8 mouse cellular contexts compared by ENCODE assay signal in the genomic region with DNA sequence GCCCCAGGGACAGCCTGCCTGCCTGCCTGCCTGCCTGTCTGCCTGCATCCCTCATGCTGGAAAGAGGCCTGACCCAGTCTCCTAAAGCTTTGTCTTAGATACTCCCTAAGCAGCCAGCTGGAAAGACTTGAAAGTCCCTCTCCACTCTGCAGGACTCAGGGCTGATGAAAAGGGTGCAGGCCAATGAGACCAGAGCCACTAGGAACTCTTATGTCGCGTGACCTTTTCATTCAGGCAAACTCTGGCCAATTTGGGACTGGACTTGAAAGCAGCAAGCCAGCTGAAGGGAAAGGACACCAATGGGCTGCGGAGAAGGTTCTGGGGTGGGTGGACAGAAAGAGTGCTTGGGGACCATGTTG. TPM values are rescaled to one million over a fixed set of nuclear protein-coding genes. Genes with fewer than 3 reads are reported as not detected.
A peak's percentile ranks its signal among the peaks of the same experiment; 100 is the strongest.
DNase-seq lines count a peak whose midpoint lies in the region; ATAC-seq lines count a peak whose summit lies in the region.

No protein-coding gene starts in this region.

- no peak overlapping the region for H3K9ac ChIP-seq in forebrain, embryonic 16.5 days (replicated peaks; ENCODE audit: low read depth, low read length)
- H3K9ac ChIP-seq in lung, embryonic 16.5 days (ENCODE audit: low read length): 0 out of 2 replicates have a peak overlapping the region, but pooled peaks have one; percentile 1
- H3K9ac ChIP-seq in hindbrain, embryonic 13.5 days: peak overlapping the region; percentile 26; the same call in 1 of the 2 replicates
- no peak overlapping the region for H3K9ac ChIP-seq in neural tube, embryonic 14.5 days (replicated peaks; ENCODE audit: low read depth, low read length)

- peaks cover 86% of the 10 kb centered on the region for H3K4me1 ChIP-seq in forebrain, embryonic 10.5 days
- H3K4me1 ChIP-seq in forebrain, embryonic 16.5 days (replicated peaks; ENCODE audit: control insufficient read depth, insufficient read depth, low read length): peaks cover 60% of the 10 kb centered on the region
- peaks cover 73% of the 10 kb centered on the region for H3K4me1 ChIP-seq in lung, embryonic 16.5 days (replicated peaks; ENCODE audit: control insufficient read depth, insufficient read depth, low read length)
- peaks cover 70% of the 10 kb centered on the region for H3K4me1 ChIP-seq in hindbrain, embryonic 13.5 days (replicated peaks)
- H3K4me1 ChIP-seq in neural tube, embryonic 14.5 days (ENCODE audit: control insufficient read depth, insufficient read depth, low read length): peaks cover 21% of the 10 kb centered on the region

- peaks cover 31% of the 10 kb centered on the region for H3K36me3 ChIP-seq in forebrain, embryonic 10.5 days (replicated peaks)
- H3K36me3 ChIP-seq in forebrain, embryonic 16.5 days (ENCODE audit: control insufficient read depth, insufficient read depth): no peaks in the 10 kb centered on the region
- no peaks in the 10 kb centered on the region for H3K36me3 ChIP-seq in lung, embryonic 16.5 days (ENCODE audit: control insufficient read depth, insufficient read depth, low read length)
- peaks cover 8% of the 10 kb centered on the region; the same call in 1 of the 2 replicates for H3K36me3 ChIP-seq in hindbrain, embryonic 13.5 days
- H3K36me3 ChIP-seq in neural tube, embryonic 14.5 days (ENCODE audit: control insufficient read depth, insufficient read depth, low read length): no peaks in the 10 kb centered on the region

- H3K9me3 ChIP-seq in forebrain, embryonic 10.5 days: no peaks in the 10 kb centered on the region
- H3K9me3 ChIP-seq in forebrain, embryonic 16.5 days (ENCODE audit: control insufficient read depth, low read length): no peaks in the 10 kb centered on the region
- no peaks in the 10 kb centered on the region for H3K9me3 ChIP-seq in lung, embryonic 16.5 days (ENCODE audit: control insufficient read depth, low read length)
- no peaks in the 10 kb centered on the region for H3K9me3 ChIP-seq in hindbrain, embryonic 13.5 days
- no peaks in the 10 kb centered on the region for H3K9me3 ChIP-seq in neural tube, embryonic 14.5 days (ENCODE audit: control insufficient read depth, low read length)

- H3K27ac ChIP-seq in forebrain, embryonic 10.5 days: peak overlapping the region; percentile 79
- H3K27ac ChIP-seq in forebrain, embryonic 16.5 days (ENCODE audit: low read length): no peak overlapping the region; the same call in 1 of the 2 replicates
- H3K27ac ChIP-seq in lung, embryonic 16.5 days (ENCODE audit: low read length): peak overlapping the region; percentile 48
- peak overlapping the region; percentile 69 for H3K27ac ChIP-seq in hindbrain, embryonic 13.5 days
- H3K27ac ChIP-seq in neural tube, embryonic 14.5 days (ENCODE audit: low read depth, low read length): 0 out of 2 replicates have a peak overlapping the region, but pooled peaks have one; percentile 39

- intact Hi-C loops in gastrocnemius, postnatal 14 days (cut with DNase I; ENCODE audit: low total_unique reads): no loop called here

- H3K27me3 ChIP-seq in forebrain, embryonic 10.5 days (ENCODE audit: poor library complexity, severe bottlenecking): no peaks in the 10 kb centered on the region
- H3K27me3 ChIP-seq in forebrain, embryonic 16.5 days (replicated peaks; ENCODE audit: control insufficient read depth, insufficient read depth, low read length): no peaks in the 10 kb centered on the region
- no peaks in the 10 kb centered on the region for H3K27me3 ChIP-seq in lung, embryonic 16.5 days (ENCODE audit: control insufficient read depth, insufficient read depth, low read depth, low read length)
- H3K27me3 ChIP-seq in hindbrain, embryonic 13.5 days: no peaks in the 10 kb centered on the region
- H3K27me3 ChIP-seq in neural tube, embryonic 14.5 days (ENCODE audit: control insufficient read depth, insufficient read depth, low read length): no peaks in the 10 kb centered on the region

- DNase-seq in forebrain, embryonic 10.5 days (ENCODE audit: extremely low spot score, low spot score): no peak
- no peak for DNase-seq in lung, adult 18-20 months
- no peak for DNase-seq in spleen, adult 12 weeks (ENCODE audit: low spot score)
- no peak for DNase-seq in gastrocnemius, postnatal 14 days

- WGBS in forebrain, embryonic 10.5 days: 51% methylated on average over 3 of the region's 3 CpGs
- 41% methylated on average over 3 of the region's 3 CpGs for WGBS in forebrain, embryonic 16.5 days
- 77% methylated on average over 3 of the region's 3 CpGs for WGBS in lung, embryonic 16.5 days
- 58% methylated on average over 3 of the region's 3 CpGs for WGBS in hindbrain, embryonic 13.5 days
- 58% methylated on average over 3 of the region's 3 CpGs for WGBS in neural tube, embryonic 14.5 days

- H3K4me3 ChIP-seq in forebrain, embryonic 10.5 days: no peak overlapping the region
- no peak overlapping the region for H3K4me3 ChIP-seq in forebrain, embryonic 16.5 days (replicated peaks; ENCODE audit: low read length)
- no peak overlapping the region for H3K4me3 ChIP-seq in lung, embryonic 16.5 days (ENCODE audit: low read length)
- H3K4me3 ChIP-seq in hindbrain, embryonic 13.5 days: no peak overlapping the region
- H3K4me3 ChIP-seq in neural tube, embryonic 14.5 days (ENCODE audit: low read depth, low read length): no peak overlapping the region

- ATAC-seq in forebrain, embryonic 16.5 days: no peak
- no peak for ATAC-seq in lung, embryonic 16.5 days (ENCODE audit: low read depth)
- peak; percentile 16; the same call in 1 of the 2 replicates for ATAC-seq in hindbrain, embryonic 13.5 days (ENCODE audit: low FRiP score)
- ATAC-seq in neural tube, embryonic 14.5 days (ENCODE audit: low read depth): no peak

- no peak overlapping the region for H3K4me2 ChIP-seq in forebrain, embryonic 16.5 days (ENCODE audit: low read length)
- H3K4me2 ChIP-seq in lung, embryonic 16.5 days (ENCODE audit: low read depth, low read length): no peak overlapping the region
- H3K4me2 ChIP-seq in hindbrain, embryonic 13.5 days: no peak overlapping the region
- H3K4me2 ChIP-seq in neural tube, embryonic 14.5 days (ENCODE audit: low read depth, low read length): no peak overlapping the region

RNA-seq across cellular contexts. Expression of gene Nuak1, which starts 47.7 kb away (rescaled TPM):
- 2.1 and 2.4 TPM in 2 replicates for polyA plus RNA-seq in forebrain, embryonic 10.5 days (2016; fragmentation: Nextera tagmentation; extraction: Ambion mirVana)
- polyA plus RNA-seq in forebrain, embryonic 16.5 days (2015; fragmentation: Nextera tagmentation; extraction: Ambion mirVana): 12.5 and 15.7 TPM in 2 replicates
- polyA plus RNA-seq in lung, embryonic 16.5 days (2015; fragmentation: Nextera tagmentation; extraction: Ambion mirVana): 2.2 and 2.6 TPM in 2 replicates
- polyA plus RNA-seq in hindbrain, embryonic 13.5 days (2015; fragmentation: Nextera tagmentation; extraction: Ambion mirVana): 4.6 and 4.8 TPM in 2 replicates
- 3.9 and 4.9 TPM in 2 replicates for polyA plus RNA-seq in neural tube, embryonic 14.5 days (2014; fragmentation: Nextera tagmentation; extraction: Ambion mirVana)
- 10 to 100 TPM; 12.1 to 15.0 TPM for total RNA-seq in gastrocnemius, postnatal 14 days (2021)

Comparison
In these comparisons a context has a peak if more than half of its experiments do, and no peak if none do; other contexts are left out.
1. H3K9ac ChIP-seq: peak in lung, embryonic 16.5 days (single experiment) and hindbrain, embryonic 13.5 days (single experiment); none in forebrain, embryonic 16.5 days (single experiment) and neural tube, embryonic 14.5 days (single experiment).